Mouse (Mus musculus): Measurements from ENCODE around the gene Zbtb43. TPM values are rescaled to one million over a fixed set of nuclear protein-coding genes. Genes with fewer than 3 reads are reported as not detected.
A peak's percentile ranks its signal among the peaks of the same experiment; 100 is the strongest.

Gene Zbtb43
- polyA plus RNA-seq, 1 experiment, result 16.7 TPM

- Histone ChIP-seq H3K4me3 (ENCODE audit: control insufficient read depth, insufficient read depth, low read length) (no peak overlapping the region), H3K27me3 (ENCODE audit: control insufficient read depth, insufficient read depth, low read length) (no peaks in the 10 kb centered on the region), H3K27ac (ENCODE audit: control insufficient read depth, insufficient read depth, low read length) (no peak overlapping the region), H3K4me1 (replicated peaks; ENCODE audit: control insufficient read depth, insufficient read depth, low read length) (no peaks in the 10 kb centered on the region), H3K36me3 (ENCODE audit: control insufficient read depth, insufficient read depth, low read length) (no peaks in the 10 kb centered on the region)
- no peak for TF ChIP-seq POLR2A (IDR thresholded peaks at IDR 0.05; ENCODE audit: control insufficient read depth, extremely low read depth, insufficient read depth, low read length, poor library complexity)
- no peak for TF ChIP-seq CTCF (IDR thresholded peaks at IDR 0.05; ENCODE audit: borderline replicate concordance, control insufficient read depth, extremely low read depth, insufficient read depth, low read length, poor library complexity)
- DNase-seq, result no peak
- 87% methylated on average over 11 of the region's 11 CpGs for WGBS
Observed at GRCm38 (mm10) chr2:33437184-33437583, 31.2 kb downstream of the Zbtb43 start.

DNA sequence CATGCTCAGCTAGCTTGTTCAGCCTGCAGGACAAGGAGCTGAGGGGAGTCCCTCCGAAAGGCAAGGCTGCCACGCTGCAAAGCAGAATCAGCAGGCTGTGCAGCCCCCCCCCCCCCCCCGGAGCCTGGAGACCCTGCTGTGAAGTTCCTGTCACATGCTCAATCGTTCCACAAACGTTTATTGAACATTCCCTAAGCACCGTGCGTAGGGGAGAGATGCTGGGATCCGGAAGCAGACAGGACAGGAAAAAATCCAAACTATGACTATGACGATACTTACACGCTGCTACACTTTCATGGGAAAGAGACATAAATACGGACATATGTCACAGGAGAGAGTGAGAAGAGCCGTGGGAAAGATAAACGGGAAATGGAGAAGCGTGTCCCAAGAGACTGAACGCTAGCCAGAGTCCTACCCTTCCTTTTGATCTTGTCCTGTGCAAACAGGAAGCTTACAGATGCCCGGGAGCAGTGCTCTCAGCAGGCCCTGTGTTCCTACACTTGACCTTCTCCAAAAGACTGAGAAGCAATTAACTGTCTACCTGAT, 32.3 kb downstream of the Zbtb43 start:
- DNase-seq, result no peak
- TF ChIP-seq CTCF (IDR thresholded peaks at IDR 0.05; ENCODE audit: borderline replicate concordance, control insufficient read depth, extremely low read depth, insufficient read depth, low read length, poor library complexity), result no peak
- no peak for TF ChIP-seq POLR2A (IDR thresholded peaks at IDR 0.05; ENCODE audit: control insufficient read depth, extremely low read depth, insufficient read depth, low read length, poor library complexity)
- Histone ChIP-seq H3K4me1 (replicated peaks; ENCODE audit: control insufficient read depth, insufficient read depth, low read length) (no peaks in the 10 kb centered on the region), H3K36me3 (ENCODE audit: control insufficient read depth, insufficient read depth, low read length) (no peaks in the 10 kb centered on the region), H3K27ac (ENCODE audit: control insufficient read depth, insufficient read depth, low read length) (no peak overlapping the region), H3K27me3 (ENCODE audit: control insufficient read depth, insufficient read depth, low read length) (no peaks in the 10 kb centered on the region), H3K4me3 (ENCODE audit: control insufficient read depth, insufficient read depth, low read length) (no peak overlapping the region)
- WGBS, result 26% methylated on average over 16 of the region's 16 CpGs

- Histone ChIP-seq H3K4me3 (ENCODE audit: control insufficient read depth, insufficient read depth, low read length) (no peak overlapping the region), H3K36me3 (ENCODE audit: control insufficient read depth, insufficient read depth, low read length) (no peaks in the 10 kb centered on the region), H3K27ac (ENCODE audit: control insufficient read depth, insufficient read depth, low read length) (no peak overlapping the region), H3K4me1 (replicated peaks; ENCODE audit: control insufficient read depth, insufficient read depth, low read length) (peaks cover 2% of the 10 kb centered on the region; the same call in 1 of the 2 replicates), H3K27me3 (ENCODE audit: control insufficient read depth, insufficient read depth, low read length) (no peaks in the 10 kb centered on the region)
- TF ChIP-seq POLR2A (IDR thresholded peaks at IDR 0.05; ENCODE audit: control insufficient read depth, extremely low read depth, insufficient read depth, low read length, poor library complexity) (no peak), CTCF (IDR thresholded peaks at IDR 0.05; ENCODE audit: borderline replicate concordance, control insufficient read depth, extremely low read depth, insufficient read depth, low read length, poor library complexity) (no peak)
- 86% methylated on average over 8 of the region's 8 CpGs for WGBS
- DNase-seq, result no peak
Observed at GRCm38 (mm10) chr2:33435036-33435650, 33.2 kb downstream of the Zbtb43 start.

DNA sequence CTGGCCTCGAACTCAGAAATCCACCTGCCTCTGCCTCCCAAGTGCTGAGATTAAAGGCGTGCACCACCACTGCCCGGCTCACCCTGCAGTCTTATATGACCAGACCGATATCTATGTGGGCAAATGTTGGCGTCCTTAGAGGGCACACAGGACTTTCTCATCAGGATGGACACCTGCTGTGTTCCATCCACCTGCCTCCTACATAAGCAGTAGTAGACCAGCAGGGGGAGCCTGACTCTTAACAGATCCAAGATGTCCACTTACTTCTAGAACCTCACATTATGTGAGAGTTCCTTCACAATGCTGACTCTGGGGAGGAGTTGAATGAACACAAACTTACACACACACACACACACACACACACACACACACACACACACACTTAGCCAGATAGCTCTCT, 35.5 kb downstream of the Zbtb43 start:
- H3K4me3 ChIP-seq (ENCODE audit: control insufficient read depth, insufficient read depth, low read length), result no peak overlapping the region
- peak; percentile 61 for DNase-seq
- TF ChIP-seq POLR2A (IDR thresholded peaks at IDR 0.05; ENCODE audit: control insufficient read depth, extremely low read depth, insufficient read depth, low read length, poor library complexity) (no peak), CTCF (IDR thresholded peaks at IDR 0.05; ENCODE audit: borderline replicate concordance, control insufficient read depth, extremely low read depth, insufficient read depth, low read length, poor library complexity) (peak; percentile 36; the same call in 1 of the 2 replicates)
- H3K36me3 ChIP-seq (ENCODE audit: control insufficient read depth, insufficient read depth, low read length), result no peaks in the 10 kb centered on the region
- H3K27ac ChIP-seq (ENCODE audit: control insufficient read depth, insufficient read depth, low read length), result no peak overlapping the region
- WGBS, result 80% methylated on average over 5 of the region's 5 CpGs
- H3K27me3 ChIP-seq (ENCODE audit: control insufficient read depth, insufficient read depth, low read length), result no peaks in the 10 kb centered on the region
- peaks cover 10% of the 10 kb centered on the region for H3K4me1 ChIP-seq (replicated peaks; ENCODE audit: control insufficient read depth, insufficient read depth, low read length)

GRCm38 (mm10) chr2:33430771-33431699, 37.3 kb downstream of the Zbtb43 start, which contains the start of gene Zbtb34:
Gene Zbtb34, minus strand, starts transcription at chr2:33431324.
- Histone ChIP-seq H3K36me3 (ENCODE audit: control insufficient read depth, insufficient read depth, low read length) (no peaks in the 10 kb centered on the region), H3K4me3 (ENCODE audit: control insufficient read depth, insufficient read depth, low read length) (peak within 1 kb of the TSS; percentile 96), H3K27me3 (ENCODE audit: control insufficient read depth, insufficient read depth, low read length) (no peaks in the 10 kb centered on the region), H3K27ac (ENCODE audit: control insufficient read depth, insufficient read depth, low read length) (peak within 1 kb of the TSS; percentile 27), H3K4me1 (replicated peaks; ENCODE audit: control insufficient read depth, insufficient read depth, low read length) (peaks cover 15% of the 10 kb centered on the region)
- TF ChIP-seq CTCF (IDR thresholded peaks at IDR 0.05; ENCODE audit: borderline replicate concordance, control insufficient read depth, extremely low read depth, insufficient read depth, low read length, poor library complexity), result peak; percentile 99
- peak; percentile 66; the same call in 1 of the 2 replicates for TF ChIP-seq POLR2A (IDR thresholded peaks at IDR 0.05; ENCODE audit: control insufficient read depth, extremely low read depth, insufficient read depth, low read length, poor library complexity)
- peak; percentile 67 for DNase-seq
- WGBS, result under 1% methylated on average over 89 of the region's 102 CpGs

DNA sequence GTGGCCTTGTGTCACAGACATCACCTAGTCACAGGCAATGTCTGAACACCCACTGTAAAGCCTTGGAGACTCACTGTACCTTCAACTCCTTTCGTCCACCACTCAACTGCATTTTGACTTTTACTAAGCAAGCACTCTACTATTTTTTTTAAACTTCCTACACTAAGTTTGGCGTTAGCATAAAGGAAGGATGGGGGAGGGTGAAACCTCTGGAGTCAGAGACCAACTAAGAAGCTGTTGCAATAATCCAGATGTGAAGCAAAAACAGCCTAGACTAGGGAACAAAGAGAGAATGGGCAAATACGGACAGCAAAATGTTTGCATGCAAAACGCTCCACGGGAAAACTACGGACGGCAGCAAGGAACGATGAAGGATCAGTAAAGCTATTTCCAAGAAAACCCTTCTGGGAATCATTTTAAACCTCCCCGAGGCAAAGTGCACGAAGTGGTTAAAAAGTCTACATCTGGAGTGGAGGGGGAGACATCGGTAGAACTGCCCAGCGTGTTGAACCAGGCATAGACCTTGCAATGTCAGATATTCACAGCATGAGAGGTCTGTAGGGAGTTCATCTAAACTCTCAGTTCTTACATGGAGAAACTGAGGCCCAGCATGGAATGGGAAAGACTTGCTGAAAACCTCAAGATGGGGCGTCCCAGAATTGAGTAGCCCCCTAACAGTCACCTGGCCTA, 38.1 kb downstream of the Zbtb43 start:
- 2% methylated on average over 13 of the region's 13 CpGs for WGBS
- peak; percentile 10 for DNase-seq
- TF ChIP-seq POLR2A (IDR thresholded peaks at IDR 0.05; ENCODE audit: control insufficient read depth, extremely low read depth, insufficient read depth, low read length, poor library complexity) (no peak), CTCF (IDR thresholded peaks at IDR 0.05; ENCODE audit: borderline replicate concordance, control insufficient read depth, extremely low read depth, insufficient read depth, low read length, poor library complexity) (no peak)
- H3K27ac ChIP-seq (ENCODE audit: control insufficient read depth, insufficient read depth, low read length), result peak overlapping the region; percentile 70
- H3K36me3 ChIP-seq (ENCODE audit: control insufficient read depth, insufficient read depth, low read length), result no peaks in the 10 kb centered on the region
- H3K4me3 ChIP-seq (ENCODE audit: control insufficient read depth, insufficient read depth, low read length), result peak overlapping the region; percentile 96
- H3K27me3 ChIP-seq (ENCODE audit: control insufficient read depth, insufficient read depth, low read length), result no peaks in the 10 kb centered on the region
- peaks cover 15% of the 10 kb centered on the region for H3K4me1 ChIP-seq (replicated peaks; ENCODE audit: control insufficient read depth, insufficient read depth, low read length)

Measured in thymus, adult 2 months (tissue).